In genomic region chr12:35495195-35495594, GRCm38 (mm10) we compare ENCODE assay signal across 13 mouse cellular contexts. TPM values are rescaled to one million over a fixed set of nuclear protein-coding genes. Genes with fewer than 3 reads are reported as not detected.
A peak's percentile ranks its signal among the peaks of the same experiment; 100 is the strongest.
DNase-seq lines count a peak whose midpoint lies in the region; ATAC-seq and TF ChIP-seq lines count a peak whose summit lies in the region.
"Had no signal": no experiment of that assay in that cellular context is flagged by ENCODE, and none has a peak within 500 bp of the region (broad histone marks: within the 10 kb centered on the region; RNA-seq: fewer than 3 reads in every experiment).

No protein-coding gene starts in this region.

- no peak overlapping the region for H3K9ac ChIP-seq in kidney, embryonic 14.5 days (ENCODE audit: low read depth, low read length)
- no peak overlapping the region for H3K9ac ChIP-seq in intestine, embryonic 16.5 days (ENCODE audit: low read depth, low read length)
- no peak overlapping the region for H3K9ac ChIP-seq in forebrain, postnatal 0 days
- H3K9ac ChIP-seq: hindbrain, embryonic 12.5 days had no signal

- peak; percentile 76; the same call in 1 of the 2 replicates for ATAC-seq in kidney, embryonic 14.5 days (ENCODE audit: low FRiP score, low TSS enrichment)
- peak; percentile 53 for ATAC-seq in intestine, embryonic 16.5 days
- no peak for ATAC-seq in forebrain, postnatal 0 days
- ATAC-seq: forebrain, embryonic 16.5 days; Patski had no signal

- no peaks in the 10 kb centered on the region for H3K9me3 ChIP-seq in kidney, embryonic 14.5 days (ENCODE audit: control insufficient read depth, low read length)
- H3K9me3 ChIP-seq in intestine, embryonic 16.5 days (ENCODE audit: control insufficient read depth, low read length), result no peaks in the 10 kb centered on the region
- H3K9me3 ChIP-seq in forebrain, postnatal 0 days (ENCODE audit: low read length), result no peaks in the 10 kb centered on the region
- H3K9me3 ChIP-seq: hindbrain, embryonic 12.5 days had no signal

- no peak overlapping the region for H3K27ac ChIP-seq in kidney, embryonic 14.5 days (ENCODE audit: low read depth, low read length)
- no peak overlapping the region for H3K27ac ChIP-seq in intestine, embryonic 16.5 days (ENCODE audit: low read length)
- H3K27ac ChIP-seq in forebrain, postnatal 0 days (ENCODE audit: low read depth, low read length), result no peak overlapping the region
- H3K27ac ChIP-seq: hindbrain, embryonic 12.5 days had no signal

- TF ChIP-seq CTCF in forebrain, postnatal 0 days (IDR thresholded peaks at IDR 0.05; ENCODE audit: low read depth), result no peak

- no peak overlapping the region for H3K4me3 ChIP-seq in kidney, embryonic 14.5 days (ENCODE audit: low read length)
- H3K4me3 ChIP-seq in intestine, embryonic 16.5 days (ENCODE audit: low read length), result no peak overlapping the region
- no peak overlapping the region for H3K4me3 ChIP-seq in forebrain, postnatal 0 days (ENCODE audit: low read depth, low read length)
- H3K4me3 ChIP-seq: hindbrain, embryonic 12.5 days had no signal

- DNase-seq in kidney, adult 8-10 months, result no peak
- peak; percentile 80 for DNase-seq in 3T3-L1 (ENCODE audit: low read depth, low spot score)
- DNase-seq in embryo, embryonic 10.5 days (ENCODE audit: low spot score), result peak; percentile 23
- DNase-seq in right cerebral cortex, adult 2 months (ENCODE audit: low spot score in 2 of 2), result no peak
- no peak for DNase-seq in layer of hippocampus, postnatal 36 days
- no peak for DNase-seq in forebrain, postnatal 0 days
- DNase-seq: gastrocnemius, postnatal 25 days had no signal

- H3K4me2 ChIP-seq in kidney, embryonic 14.5 days (replicated peaks; ENCODE audit: low read depth, low read length), result no peak overlapping the region
- no peak overlapping the region for H3K4me2 ChIP-seq in intestine, embryonic 16.5 days (ENCODE audit: low read depth, low read length)
- no peak overlapping the region for H3K4me2 ChIP-seq in forebrain, postnatal 0 days (ENCODE audit: low read depth)
- H3K4me2 ChIP-seq: hindbrain, embryonic 12.5 days had no signal

- H3K36me3 ChIP-seq in kidney, embryonic 14.5 days (ENCODE audit: control insufficient read depth, insufficient read depth, low read length), result no peaks in the 10 kb centered on the region
- H3K36me3 ChIP-seq in intestine, embryonic 16.5 days (ENCODE audit: control insufficient read depth, insufficient read depth, low read length), result peaks cover 1% of the 10 kb centered on the region; the same call in 1 of the 2 replicates
- H3K36me3 ChIP-seq in forebrain, postnatal 0 days (ENCODE audit: insufficient read depth), result no peaks in the 10 kb centered on the region
- H3K36me3 ChIP-seq: hindbrain, embryonic 12.5 days had no signal

- no peaks in the 10 kb centered on the region for H3K27me3 ChIP-seq in kidney, embryonic 14.5 days (ENCODE audit: control insufficient read depth, insufficient read depth, low read length)
- H3K27me3 ChIP-seq in intestine, embryonic 16.5 days (replicated peaks; ENCODE audit: control insufficient read depth, insufficient read depth, low read length), result no peaks in the 10 kb centered on the region
- no peaks in the 10 kb centered on the region for H3K27me3 ChIP-seq in forebrain, postnatal 0 days (ENCODE audit: insufficient read depth, low read length)
- H3K27me3 ChIP-seq: CH12.LX; hindbrain, embryonic 12.5 days; Patski had no signal

- 56% methylated on average over 4 of the region's 4 CpGs for WGBS in kidney, embryonic 14.5 days
- 49% methylated on average over 4 of the region's 4 CpGs for WGBS in intestine, embryonic 16.5 days
- WGBS in forebrain, postnatal 0 days, result 70% methylated on average over 4 of the region's 4 CpGs

- H3K4me1 ChIP-seq in kidney, embryonic 14.5 days (ENCODE audit: control insufficient read depth, insufficient read depth, low read length), result no peaks in the 10 kb centered on the region
- no peaks in the 10 kb centered on the region for H3K4me1 ChIP-seq in intestine, embryonic 16.5 days (ENCODE audit: control insufficient read depth, insufficient read depth, low read length)
- no peaks in the 10 kb centered on the region for H3K4me1 ChIP-seq in forebrain, postnatal 0 days (ENCODE audit: insufficient read depth)
- H3K4me1 ChIP-seq: hindbrain, embryonic 12.5 days had no signal

RNA-seq across cellular contexts. Expression of gene Ahr, which starts 39.6 kb away (rescaled TPM):
- 4.1 and 8.0 TPM in 2 replicates for polyA plus RNA-seq in kidney, embryonic 14.5 days (2014; fragmentation: Nextera tagmentation; extraction: Ambion mirVana)
- polyA plus RNA-seq in intestine, embryonic 16.5 days (2015; fragmentation: Nextera tagmentation; extraction: Ambion mirVana), result 5.7 and 7.2 TPM in 2 replicates
- 1 to 10 TPM; 6.9 to 7.4 TPM for total RNA-seq in layer of hippocampus, postnatal 36 days (2021)
- 7.2 and 7.5 TPM in 2 replicates for total RNA-seq in forebrain, postnatal 0 days (2014; rRNA removed)
- polyA plus RNA-seq in forebrain, postnatal 0 days (2015; fragmentation: Nextera tagmentation; extraction: Ambion mirVana), result 1.4 and 2.0 TPM in 2 replicates

Comparison
In these comparisons a context has a peak if more than half of its experiments do, and no peak if none do; other contexts are left out.
1. DNase-seq: peak in 3T3-L1 (single experiment) and embryo, embryonic 10.5 days (single experiment); none in kidney, adult 8-10 months (0 of 2), right cerebral cortex, adult 2 months (0 of 2), layer of hippocampus, postnatal 36 days (0 of 2) and forebrain, postnatal 0 days (single experiment).